10 mouse cellular contexts compared by ENCODE assay signal in the genomic region with DNA sequence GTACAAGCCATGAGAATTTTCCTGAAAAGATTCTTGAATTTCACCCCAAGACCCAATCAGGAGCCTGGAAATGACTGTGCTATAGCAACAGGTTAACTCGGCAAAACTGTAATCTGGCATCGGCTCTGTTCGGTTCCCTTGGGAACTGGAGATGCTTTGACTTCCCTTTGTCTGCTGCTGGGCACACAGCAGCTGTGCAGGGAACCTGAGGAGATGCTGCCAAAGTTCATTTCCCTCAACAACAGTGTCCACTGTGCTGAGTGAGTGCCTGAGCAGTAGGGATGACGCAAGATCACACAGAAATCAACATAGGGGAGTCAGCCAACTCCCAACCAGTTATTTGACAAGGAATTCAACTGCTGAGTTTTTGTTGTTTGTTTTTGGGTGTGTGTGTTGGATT. TPM values are rescaled to one million over a fixed set of nuclear protein-coding genes. Genes with fewer than 3 reads are reported as not detected.
A peak's percentile ranks its signal among the peaks of the same experiment; 100 is the strongest.
DNase-seq lines count a peak whose midpoint lies in the region; ATAC-seq lines count a peak whose summit lies in the region.
"Had no signal": no experiment of that assay in that cellular context is flagged by ENCODE, and none has a peak within 500 bp of the region (broad histone marks: within the 10 kb centered on the region; RNA-seq: fewer than 3 reads in every experiment).

No protein-coding gene starts in this region.

- H3K36me3 ChIP-seq in liver, embryonic 16.5 days (ENCODE audit: control insufficient read depth, insufficient read depth), result no peaks in the 10 kb centered on the region
- H3K36me3 ChIP-seq: heart, embryonic 10.5 days had no signal

- WGBS in liver, embryonic 16.5 days (ENCODE audit: insufficient replicate concordance), result 48% methylated on average over 4 of the region's 4 CpGs

- peak; percentile 62; the same call in 1 of the 2 replicates for ATAC-seq in liver, embryonic 16.5 days (ENCODE audit: low read depth)

- no peaks in the 10 kb centered on the region for H3K9me3 ChIP-seq in liver, embryonic 16.5 days (replicated peaks; ENCODE audit: control insufficient read depth, low read length)
- H3K9me3 ChIP-seq: heart, embryonic 10.5 days had no signal

- no peaks in the 10 kb centered on the region; the same call in 1 of the 2 replicates for H3K4me1 ChIP-seq in liver, embryonic 16.5 days (ENCODE audit: control insufficient read depth, low read depth, low read length)

- no peak overlapping the region for H3K27ac ChIP-seq in liver, embryonic 16.5 days (ENCODE audit: low read length)
- H3K27ac ChIP-seq: heart, embryonic 10.5 days had no signal

- no peak overlapping the region for H3K9ac ChIP-seq in liver, embryonic 16.5 days (ENCODE audit: low read depth, low read length)

- peak; percentile 26 for DNase-seq in adrenal gland, postnatal 14 days
- DNase-seq in adrenal gland, postnatal 25 days, result no peak
- DNase-seq in kidney, postnatal 10 days, result peak; percentile 36
- DNase-seq in kidney, adult 9 months, result no peak
- peak; percentile 48 for DNase-seq in NIH3T3 (ENCODE audit: low read depth)
- DNase-seq in thymus, postnatal 10 days (ENCODE audit: low spot score in 2 of 2), result no peak
- DNase-seq in urinary bladder, postnatal 36 days (ENCODE audit: low spot score in 2 of 2), result no peak
- DNase-seq: cerebellum, adult 9-10 months had no signal

- H3K4me3 ChIP-seq in liver, embryonic 16.5 days (ENCODE audit: low read depth, low read length), result no peak overlapping the region
- H3K4me3 ChIP-seq: heart, embryonic 10.5 days had no signal

- H3K27me3 ChIP-seq in liver, embryonic 16.5 days (ENCODE audit: control insufficient read depth, insufficient read depth, low read depth, low read length), result no peaks in the 10 kb centered on the region

- H3K4me2 ChIP-seq in liver, embryonic 16.5 days (ENCODE audit: low read depth, low read length), result no peak overlapping the region

RNA-seq across cellular contexts. Expression of gene Tmc3, which starts 3.8 kb away (rescaled TPM):
- 0.30 and 0.90 TPM in 2 replicates for total RNA-seq in adrenal gland, postnatal 14 days (2021)
- 0.27 TPM in 1 of 2 replicates, not detected in the other for total RNA-seq in adrenal gland, postnatal 25 days (2021)
- polyA plus RNA-seq in liver, embryonic 16.5 days (2015; fragmentation: Nextera tagmentation; extraction: Ambion mirVana), result 0.07 and 0.48 TPM in 2 replicates

RNA-seq across cellular contexts. Expression of gene Stard5, which starts 50.8 kb away (rescaled TPM):
- total RNA-seq in adrenal gland, postnatal 14 days (2021), result 32.8 and 40.5 TPM in 2 replicates
- 38.3 and 41.9 TPM in 2 replicates for total RNA-seq in adrenal gland, postnatal 25 days (2021)
- polyA plus RNA-seq in liver, embryonic 16.5 days (2015; fragmentation: Nextera tagmentation; extraction: Ambion mirVana), result 19.2 and 25.3 TPM in 2 replicates

Comparison
In these comparisons a context has a peak if more than half of its experiments do, and no peak if none do; other contexts are left out.
1. DNase-seq: peak in adrenal gland, postnatal 14 days (single experiment), kidney, postnatal 10 days (single experiment) and NIH3T3 (single experiment); none in adrenal gland, postnatal 25 days (single experiment), kidney, adult 9 months (single experiment), thymus, postnatal 10 days (0 of 2) and urinary bladder, postnatal 36 days (0 of 2).